Mouse (Mus musculus) lung, adult 2 months (tissue): Measurements from ENCODE around the gene Sept4.

Experiments
- CTCF ChIP-seq: fragments of 200-500 bp; IDR thresholded peaks from 2 replicates; pipeline ENCODE4 v1.5.1; 2011; ENCODE audit warnings: mild to moderate bottlenecking, low read length, control low read depth; ENCODE audit not compliant: insufficient read depth
- POLR2A ChIP-seq: fragments of 200-500 bp; IDR thresholded peaks from 2 replicates; pipeline ENCODE4 v1.6.1; 2011; ENCODE audit warnings: low read depth, mild to moderate bottlenecking, control low read depth, low read length, borderline replicate concordance; ENCODE audit errors: extremely low read depth

DNA sequence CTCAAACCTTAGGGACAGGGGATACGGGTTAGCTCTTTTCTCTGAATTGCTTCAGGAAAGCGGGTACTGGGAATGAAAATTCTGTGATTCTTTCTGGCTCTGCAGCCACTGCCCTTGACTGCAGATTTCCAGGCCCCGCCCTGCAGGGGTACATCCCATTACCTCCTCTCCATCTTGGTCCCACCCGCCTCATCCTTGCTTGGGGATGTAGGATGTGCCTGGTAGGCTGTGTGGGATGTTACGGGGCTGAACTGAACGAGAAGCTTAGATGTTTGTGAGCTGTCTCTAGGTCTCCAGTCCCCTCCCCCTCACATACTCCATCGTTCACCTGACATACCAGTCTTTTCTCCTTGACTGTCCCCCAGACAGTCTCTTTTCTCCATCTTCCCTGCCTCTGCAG is 27.3 kb downstream of the Sept4 start:
- no peak for TF ChIP-seq CTCF
- no peak for TF ChIP-seq POLR2A
